Mouse (Mus musculus) intestine, embryonic 16.5 days (tissue): ENCODE data around the gene Rnf8. TPM values are rescaled to one million over a fixed set of nuclear protein-coding genes. Genes with fewer than 3 reads are reported as not detected.

ENCODE experiments used
- ATAC-seq: fragments of 200-750 bp; cut with Nextera tagmentation; 2 replicates; pipeline ENCODE4 v1.8.0; 2017; ENCODE audit warnings: moderate TSS enrichment, moderate library complexity
- H3K27ac ChIP-seq: fragments of 300-500 bp; sonication (generic); 2 replicates; pipeline ENCODE4 v1.5.1; 2014; ENCODE audit warnings: mild to moderate bottlenecking, low read length
- H3K27me3 ChIP-seq: fragments of 300-500 bp; sonication (generic); replicated peaks from 2 replicates; pipeline ENCODE4 v1.6.1; 2014; ENCODE audit warnings: low read length, control low read depth, mixed read lengths; ENCODE audit not compliant: control insufficient read depth, insufficient read depth
- H3K36me3 ChIP-seq: fragments of 300-500 bp; sonication (generic); 2 replicates; pipeline ENCODE4 v1.6.1; 2014; ENCODE audit warnings: low read length, control low read depth; ENCODE audit not compliant: control insufficient read depth, insufficient read depth
- H3K4me1 ChIP-seq: fragments of 300-500 bp; sonication (generic); 2 replicates; pipeline ENCODE4 v1.6.1; 2014; ENCODE audit warnings: low read length, control low read depth, mixed read lengths; ENCODE audit not compliant: control insufficient read depth, insufficient read depth
- H3K4me2 ChIP-seq: fragments of 300-500 bp; sonication (generic); 2 replicates; pipeline ENCODE4 v1.6.1; 2014; ENCODE audit warnings: low read depth, low read length, control low read depth
- H3K4me3 ChIP-seq: fragments of 300-500 bp; sonication (generic); 2 replicates; pipeline ENCODE4 v1.5.1; 2014; ENCODE audit warnings: mild to moderate bottlenecking, low read length
- H3K9ac ChIP-seq: fragments of 300-500 bp; sonication (generic); 2 replicates; pipeline ENCODE4 v1.6.1; 2014; ENCODE audit warnings: low read depth, low read length
- H3K9me3 ChIP-seq: fragments of 300-500 bp; sonication (generic); 2 replicates; pipeline ENCODE4 v1.6.1; 2016; ENCODE audit warnings: low read length, control low read depth; ENCODE audit not compliant: control insufficient read depth
- WGBS: fragments of 180-500 bp; shearing (Covaris S2); extraction: QIAGEN DNeasy Blood & Tissue Kit; methylation state at CpG from one replicate; pipeline ENCODE4 v1.1.7; 2014; 5-methylcytosine and 5-hydroxymethylcytosine counted together
- polyA plus RNA-seq: library from polyadenylated mRNA; unstranded; fragments of >200 nt; fragmentation: Nextera tagmentation; extraction: Ambion mirVana; gene quantifications from 2 replicates; pipeline ENCODE4 v1.2.1, GENCODE M21; 2015

The Rnf8 gene
- polyA plus RNA-seq, 1 experiment from 2014 or later: 55.9 TPM

- no peaks in the 10 kb centered on the region for H3K9me3 ChIP-seq
- peaks cover 21% of the 10 kb centered on the region for H3K36me3 ChIP-seq
- 0 out of 2 replicates have a peak, but pooled peaks cover 3% of the 10 kb centered on the region for H3K4me1 ChIP-seq
- no peaks in the 10 kb centered on the region for H3K27me3 ChIP-seq
- no peak overlapping the region for H3K4me3 ChIP-seq
- H3K9ac ChIP-seq: no peak overlapping the region
- no peak overlapping the region for H3K4me2 ChIP-seq
- ATAC-seq: no peak
- 87% methylated on average over 7 of the region's 7 CpGs for WGBS
- H3K27ac ChIP-seq: no peak overlapping the region
These were observed 67.7 kb downstream of the Rnf8 start for GRCm38 (mm10) chr17:29682261-29682660.

- H3K4me2 ChIP-seq: no peak overlapping the region
- H3K27ac ChIP-seq: no peak overlapping the region
- no peak overlapping the region for H3K9ac ChIP-seq
- H3K36me3 ChIP-seq: peaks cover 24% of the 10 kb centered on the region
- no peaks in the 10 kb centered on the region for H3K27me3 ChIP-seq
- ATAC-seq: no peak
- no peaks in the 10 kb centered on the region for H3K9me3 ChIP-seq
- 0 out of 2 replicates have a peak, but pooled peaks cover 3% of the 10 kb centered on the region for H3K4me1 ChIP-seq
- WGBS: 88% methylated on average over 2 of the region's 2 CpGs
- no peak overlapping the region for H3K4me3 ChIP-seq
These were observed 68.5 kb downstream of the Rnf8 start for GRCm38 (mm10) chr17:29683127-29683526.

- H3K36me3 ChIP-seq: peaks cover 32% of the 10 kb centered on the region
- no peaks in the 10 kb centered on the region for H3K9me3 ChIP-seq
- 0 out of 2 replicates have a peak, but pooled peaks cover 3% of the 10 kb centered on the region for H3K4me1 ChIP-seq
- H3K9ac ChIP-seq: no peak overlapping the region
- H3K4me2 ChIP-seq: no peak overlapping the region
- H3K4me3 ChIP-seq: no peak overlapping the region
- WGBS: 93% methylated on average over 4 of the region's 4 CpGs
- ATAC-seq: no peak
- H3K27me3 ChIP-seq: no peaks in the 10 kb centered on the region
- H3K27ac ChIP-seq: no peak overlapping the region
These were observed 69.7 kb downstream of the Rnf8 start for GRCm38 (mm10) chr17:29684275-29684674.

GRCm38 (mm10) chr17:29686771-29687170, 72.2 kb downstream of the Rnf8 start:
- ATAC-seq: no peak
- 94% methylated on average over 5 of the region's 5 CpGs for WGBS
- no peak overlapping the region for H3K4me3 ChIP-seq
- H3K27ac ChIP-seq: no peak overlapping the region
- no peak overlapping the region for H3K4me2 ChIP-seq
- no peaks in the 10 kb centered on the region for H3K9me3 ChIP-seq
- no peaks in the 10 kb centered on the region for H3K27me3 ChIP-seq
- no peak overlapping the region for H3K9ac ChIP-seq
- H3K4me1 ChIP-seq: no peaks in the 10 kb centered on the region
- H3K36me3 ChIP-seq: peaks cover 43% of the 10 kb centered on the region

GRCm38 (mm10) chr17:29687373-29687772, 72.8 kb downstream of the Rnf8 start:
- no peak for ATAC-seq
- Histone ChIP-seq H3K4me3 (no peak overlapping the region), H3K4me1 (no peaks in the 10 kb centered on the region), H3K36me3 (peaks cover 38% of the 10 kb centered on the region), H3K4me2 (no peak overlapping the region), H3K9me3 (no peaks in the 10 kb centered on the region), H3K9ac (no peak overlapping the region), H3K27me3 (no peaks in the 10 kb centered on the region), H3K27ac (no peak overlapping the region)
- 90% methylated on average over 6 of the region's 6 CpGs for WGBS

GRCm38 (mm10) chr17:29688610-29689009, 74.0 kb downstream of the Rnf8 start:
- Histone ChIP-seq H3K27me3 (no peaks in the 10 kb centered on the region), H3K9ac (no peak overlapping the region), H3K27ac (no peak overlapping the region), H3K4me2 (no peak overlapping the region), H3K4me1 (no peaks in the 10 kb centered on the region), H3K4me3 (no peak overlapping the region), H3K9me3 (no peaks in the 10 kb centered on the region), H3K36me3 (peaks cover 34% of the 10 kb centered on the region)
- no peak for ATAC-seq
- WGBS: 94% methylated on average over 10 of the region's 10 CpGs

- 80% methylated on average over 6 of the region's 6 CpGs for WGBS
- H3K4me1 ChIP-seq: no peaks in the 10 kb centered on the region
- H3K4me2 ChIP-seq: no peak overlapping the region
- no peak overlapping the region for H3K4me3 ChIP-seq
- H3K27me3 ChIP-seq: no peaks in the 10 kb centered on the region
- H3K27ac ChIP-seq: no peak overlapping the region
- peaks cover 35% of the 10 kb centered on the region for H3K36me3 ChIP-seq
- H3K9ac ChIP-seq: no peak overlapping the region
- ATAC-seq: no peak
- no peaks in the 10 kb centered on the region for H3K9me3 ChIP-seq
These were observed 75.7 kb downstream of the Rnf8 start for GRCm38 (mm10) chr17:29690257-29690656.

GRCm38 (mm10) chr17:29692827-29693226, 78.2 kb downstream of the Rnf8 start:
- Histone ChIP-seq H3K27me3 (no peaks in the 10 kb centered on the region), H3K9me3 (no peaks in the 10 kb centered on the region), H3K36me3 (peaks cover 28% of the 10 kb centered on the region), H3K9ac (no peak overlapping the region), H3K27ac (no peak overlapping the region), H3K4me2 (no peak overlapping the region), H3K4me3 (no peak overlapping the region), H3K4me1 (no peaks in the 10 kb centered on the region)
- no peak for ATAC-seq
- WGBS: 82% methylated on average over 2 of the region's 2 CpGs

- Histone ChIP-seq H3K27me3 (no peaks in the 10 kb centered on the region), H3K4me1 (no peaks in the 10 kb centered on the region), H3K4me2 (no peak overlapping the region), H3K4me3 (no peak overlapping the region), H3K36me3 (peaks cover 22% of the 10 kb centered on the region), H3K9ac (no peak overlapping the region), H3K9me3 (no peaks in the 10 kb centered on the region), H3K27ac (no peak overlapping the region)
- WGBS: 68% methylated on average over 2 of the region's 2 CpGs
- ATAC-seq: no peak
These were observed 79.0 kb downstream of the Rnf8 start for GRCm38 (mm10) chr17:29693571-29693970.

GRCm38 (mm10) chr17:29694516-29694915, 79.9 kb downstream of the Rnf8 start:
- H3K4me2 ChIP-seq: no peak overlapping the region
- peaks cover 19% of the 10 kb centered on the region for H3K36me3 ChIP-seq
- no peak overlapping the region for H3K4me3 ChIP-seq
- ATAC-seq: no peak
- no peaks in the 10 kb centered on the region for H3K9me3 ChIP-seq
- no peak overlapping the region for H3K27ac ChIP-seq
- H3K4me1 ChIP-seq: no peaks in the 10 kb centered on the region
- H3K9ac ChIP-seq: no peak overlapping the region
- WGBS: 70% methylated on average over 4 of the region's 4 CpGs
- H3K27me3 ChIP-seq: no peaks in the 10 kb centered on the region
